Mouse (Mus musculus): ENCODE measurements around the gene Slc30a2.

GRCm38 (mm10) chr4:134348078-134348477 lies 5.1 kb downstream of the Slc30a2 start:
- TF ChIP-seq CTCF (IDR thresholded peaks at IDR 0.05; ENCODE audit: extremely low read depth, insufficient read depth, insufficient read length, insufficient replicate concordance) (no peak), POLR2A (IDR thresholded peaks at IDR 0.05; ENCODE audit: low read depth, low read length) (no peak)
